Mouse (Mus musculus) thymus, adult 2 months (tissue): ENCODE measurements around the gene Coa4.

Experiments used
- CTCF ChIP-seq: fragments of 200-500 bp; IDR thresholded peaks from 2 replicates; pipeline ENCODE4 v1.5.1; 2012; ENCODE audit warnings: mild to moderate bottlenecking, control low read depth, low read length, moderate library complexity, borderline replicate concordance; ENCODE audit not compliant: control insufficient read depth, poor library complexity, insufficient read depth; ENCODE audit errors: extremely low read depth
- POLR2A ChIP-seq: fragments of 200-500 bp; IDR thresholded peaks from 2 replicates; pipeline ENCODE4 v1.6.1; 2012; ENCODE audit warnings: mild to moderate bottlenecking, low read length, control low read depth, moderate library complexity; ENCODE audit not compliant: control insufficient read depth, poor library complexity, insufficient read depth; ENCODE audit errors: extremely low read depth

- 0 out of 2 replicates have a peak, but pooled peaks have one; percentile 44 for TF ChIP-seq POLR2A
- no peak for TF ChIP-seq CTCF
These were observed 33.8 kb upstream of the Coa4 start for GRCm38 (mm10) chr7:100503076-100503475.
